Mouse (Mus musculus) colon, adult 2 months (tissue): ENCODE data around the gene Olfr828. TPM values are rescaled to one million over a fixed set of nuclear protein-coding genes. Genes with fewer than 3 reads are reported as not detected.

Experiments
- polyA plus RNA-seq: library from polyadenylated mRNA; depleted of rRNA; stranded (reverse); fragments of >200 nt; gene quantifications from 2 replicates; pipeline ENCODE4 v1.2.3, GENCODE M21; 2012; rRNA removed

The Olfr828 gene
- not detected in 2 replicates for polyA plus RNA-seq

DNA sequence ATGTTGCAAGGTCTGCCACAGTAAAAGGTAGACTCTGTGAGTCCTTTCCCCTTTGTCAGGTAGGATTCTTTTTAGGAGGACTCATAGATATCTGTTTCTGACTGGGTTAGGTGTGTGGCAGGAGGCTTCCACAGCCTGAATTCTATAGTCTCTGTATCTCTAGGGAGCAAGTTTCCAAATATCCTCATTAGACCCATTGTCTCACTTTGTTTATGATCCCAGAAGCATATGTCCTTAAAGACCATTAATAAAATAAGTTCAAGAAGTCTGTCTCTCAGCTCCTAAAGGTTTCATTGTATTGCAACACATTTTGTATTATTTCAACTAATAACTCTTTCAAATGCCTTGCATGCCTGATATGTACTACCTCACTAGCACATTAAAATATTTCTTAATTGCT lies at the start of gene Olfr828:
Gene Olfr828 (minus strand): TSS at position 101 of the 400 bp plus-strand sequence.

DNA sequence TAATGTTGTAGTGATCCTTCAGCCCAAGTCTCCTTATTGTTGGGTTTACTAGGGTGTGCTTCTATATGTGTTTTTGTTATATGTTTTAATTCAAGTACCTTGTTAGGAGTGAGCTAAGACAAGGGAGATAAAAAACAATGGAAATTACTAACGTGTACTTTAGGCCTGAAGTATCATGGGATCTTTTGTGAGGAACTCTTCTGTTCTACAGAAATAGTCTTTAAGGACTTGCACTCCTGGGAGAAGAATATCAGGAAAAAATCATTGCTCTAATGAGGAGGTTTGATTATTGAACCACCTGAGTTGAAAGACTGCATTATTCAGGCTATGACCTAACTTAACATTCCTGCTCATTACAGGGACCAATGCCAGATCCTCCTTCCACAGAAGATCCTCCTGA lies 35.3 kb upstream of the Olfr828 start, which contains the start of gene Olfr829:
Gene Olfr829 (plus strand): TSS at position 301 of the 400 bp plus-strand sequence.

Other genes starting within 250 kb of the Olfr828 start
- gene Muc16, start 145.0 kb downstream of the Olfr828 start, polyA plus RNA-seq = 0.26 and 0.37 TPM in 2 replicates
- not detected in 2 replicates for gene Olfr24, start 55.5 kb downstream of the Olfr828 start, polyA plus RNA-seq
- not detected in 2 replicates for gene Olfr829, start 35.4 kb upstream of the Olfr828 start, polyA plus RNA-seq
- not detected in 2 replicates for gene Olfr830, start 55.2 kb upstream of the Olfr828 start, polyA plus RNA-seq
- not detected in 2 replicates for gene Olfr832, start 117.6 kb upstream of the Olfr828 start, polyA plus RNA-seq
- not detected in 2 replicates for gene Olfr834, start 168.5 kb upstream of the Olfr828 start, polyA plus RNA-seq
- gene Olfr835, start 213.2 kb upstream of the Olfr828 start, polyA plus RNA-seq = not detected in 2 replicates